Mouse (Mus musculus) myocyte (in vitro differentiated cells): ENCODE measurements around the gene Pde4d.

ENCODE experiments used
- CEBPB ChIP-seq: IDR thresholded peaks from 2 replicates; pipeline ENCODE4 v1.6.1; 2011; ENCODE audit warnings: mild to moderate bottlenecking, moderate library complexity; ENCODE audit not compliant: poor library complexity, insufficient read depth, severe bottlenecking
- E2F4 ChIP-seq: IDR thresholded peaks from one replicate; pipeline ENCODE4 v1.6.1; 2011; ENCODE audit warnings: mild to moderate bottlenecking, control low read depth, moderate library complexity; ENCODE audit not compliant: insufficient read depth
- MYOG ChIP-seq, 3 experiments: IDR thresholded peaks; one replicate each; pipeline ENCODE4 v1.6.1; 2011; ENCODE audit warnings: control low read depth in 2 of 3, low read depth in 2 of 3, mild to moderate bottlenecking in 2 of 3; ENCODE audit not compliant: insufficient read length in 2 of 3, control insufficient read depth in 1 of 3, insufficient read depth in 1 of 3
- POLR2A ChIP-seq: IDR thresholded peaks from one replicate; pipeline ENCODE4 v1.6.1; 2011; ENCODE audit warnings: low read depth, mild to moderate bottlenecking, control low read depth, moderate library complexity; ENCODE audit not compliant: insufficient read length
- POLR2AphosphoS2 ChIP-seq: IDR thresholded peaks from one replicate; pipeline ENCODE4 v1.6.1; 2011; ENCODE audit warnings: low read depth, control low read depth; ENCODE audit not compliant: insufficient read length

- TF ChIP-seq E2F4 (no peak), POLR2AphosphoS2 (no peak), POLR2A (no peak), CEBPB (no peak), MYOG (IDR thresholded peaks at IDR 0.05; ENCODE audit: control insufficient read depth in 1 of 3, insufficient read depth in 1 of 3, insufficient read length in 2 of 3, low read depth in 2 of 3) (no peak)
These were observed 411.0 kb downstream of the Pde4d start for GRCm38 (mm10) chr13:108860737-108861136.
